Mouse (Mus musculus) kidney, adult 2 months (tissue): Measurements from ENCODE around the gene Homer3.

Source experiments
- CTCF ChIP-seq: fragments of 200-500 bp; conservative IDR thresholded peaks from 2 replicates; pipeline ENCODE4 v1.5.1; 2011; ENCODE audit warnings: low read depth, mild to moderate bottlenecking, control low read depth, low read length, moderate library complexity, mixed read lengths; ENCODE audit not compliant: insufficient read depth, insufficient read length
- POLR2A ChIP-seq: fragments of 200-500 bp; IDR thresholded peaks from one replicate; pipeline ENCODE4 v1.6.1; 2011; ENCODE audit warnings: low read depth, low read length, control low read depth

DNA sequence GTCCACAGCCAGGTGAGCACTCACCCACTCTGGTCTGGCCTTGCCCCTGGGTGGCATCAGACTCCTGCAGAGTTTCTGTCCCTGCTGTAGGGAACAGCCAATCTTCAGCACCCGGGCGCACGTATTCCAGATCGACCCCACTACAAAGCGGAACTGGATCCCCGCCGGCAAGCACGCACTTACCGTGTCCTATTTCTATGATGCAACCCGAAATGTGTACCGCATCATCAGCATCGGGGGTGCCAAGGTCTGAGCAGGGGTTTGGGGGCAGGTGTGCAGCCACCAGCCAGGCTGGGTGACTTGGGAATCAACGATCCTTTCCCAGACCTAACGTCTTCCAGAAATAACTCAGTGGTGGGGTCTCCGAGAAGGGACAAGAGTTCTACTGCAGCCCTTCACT, 2.7 kb downstream of the Homer3 start:
- no peak for TF ChIP-seq CTCF
- TF ChIP-seq POLR2A = no peak
